Mouse (Mus musculus) WW6 (cell line): ENCODE data around the gene Sh3bp5.

ENCODE experiments used
- DNase-seq: peaks from one replicate; pipeline ENCODE4 v3.0.0-alpha.2; 2013; ENCODE audit warnings: low read depth, low spot score

Gene Sh3bp5

GRCm38 (mm10) chr14:31433851-31434360, 2.0 kb downstream of the Sh3bp5 start:
- DNase-seq = no peak

DNA sequence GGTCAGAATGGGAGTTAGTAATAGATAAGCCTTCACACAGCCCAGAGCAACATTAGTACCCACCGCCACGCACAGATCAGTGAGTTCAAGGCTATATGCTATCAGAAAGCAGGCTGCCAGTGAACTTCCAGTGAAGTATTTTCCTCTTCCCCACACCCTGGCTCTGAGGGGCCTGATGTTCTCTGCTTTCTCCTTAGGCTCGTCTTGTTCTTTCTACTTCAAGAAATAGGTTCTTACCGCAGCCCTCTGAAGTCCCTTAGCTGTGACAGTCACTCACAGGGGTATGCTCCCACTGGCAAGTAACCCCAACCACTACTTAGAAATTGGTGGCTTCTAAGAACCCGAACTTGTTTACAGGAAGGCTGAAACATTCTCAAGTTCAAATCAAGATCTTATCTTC, 2.8 kb downstream of the Sh3bp5 start:
- DNase-seq = no peak

DNA sequence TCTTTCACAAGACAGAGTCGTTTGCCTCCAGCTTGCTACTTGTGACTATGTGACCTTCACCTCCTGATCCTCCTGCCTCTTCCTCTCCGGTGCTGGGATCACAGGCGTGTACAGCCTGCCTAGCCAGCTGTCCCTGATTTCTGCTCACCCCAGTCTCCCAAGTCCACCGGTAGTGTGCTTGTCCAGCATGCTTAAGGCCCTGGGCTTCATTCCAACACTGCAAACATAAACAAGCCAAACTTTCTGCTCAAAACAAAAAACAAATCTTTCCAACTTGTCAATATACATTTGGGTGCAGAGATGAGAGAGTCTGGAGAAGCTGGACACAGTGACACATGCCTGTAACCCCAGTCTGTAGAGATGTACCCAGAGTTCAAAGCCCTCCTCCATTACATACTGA, 3.5 kb downstream of the Sh3bp5 start:
- DNase-seq = no peak

- DNase-seq = no peak
Measured at GRCm38 (mm10) chr14:31431789-31432330, 4.0 kb downstream of the Sh3bp5 start.

DNA sequence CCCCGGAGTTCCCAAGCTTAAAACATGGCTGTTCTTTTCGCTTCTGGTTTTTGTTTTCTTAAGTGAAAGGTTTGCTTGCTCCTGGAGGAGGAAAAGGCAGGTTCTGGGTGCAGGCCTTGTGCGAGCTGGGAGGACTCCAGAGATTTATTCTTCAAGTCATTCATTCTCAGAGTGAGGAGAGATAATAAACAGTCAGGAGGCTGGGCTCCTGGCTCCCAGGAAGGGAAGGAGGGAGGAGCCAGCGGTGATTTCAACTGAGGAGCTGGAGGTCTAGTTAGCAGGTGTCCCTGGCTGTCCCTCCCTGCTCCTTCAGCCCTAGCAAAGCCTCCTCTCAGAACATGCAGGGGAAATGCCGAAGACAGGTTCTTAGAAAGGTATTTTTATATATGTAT, 6.9 kb downstream of the Sh3bp5 start:
- DNase-seq = no peak

DNA sequence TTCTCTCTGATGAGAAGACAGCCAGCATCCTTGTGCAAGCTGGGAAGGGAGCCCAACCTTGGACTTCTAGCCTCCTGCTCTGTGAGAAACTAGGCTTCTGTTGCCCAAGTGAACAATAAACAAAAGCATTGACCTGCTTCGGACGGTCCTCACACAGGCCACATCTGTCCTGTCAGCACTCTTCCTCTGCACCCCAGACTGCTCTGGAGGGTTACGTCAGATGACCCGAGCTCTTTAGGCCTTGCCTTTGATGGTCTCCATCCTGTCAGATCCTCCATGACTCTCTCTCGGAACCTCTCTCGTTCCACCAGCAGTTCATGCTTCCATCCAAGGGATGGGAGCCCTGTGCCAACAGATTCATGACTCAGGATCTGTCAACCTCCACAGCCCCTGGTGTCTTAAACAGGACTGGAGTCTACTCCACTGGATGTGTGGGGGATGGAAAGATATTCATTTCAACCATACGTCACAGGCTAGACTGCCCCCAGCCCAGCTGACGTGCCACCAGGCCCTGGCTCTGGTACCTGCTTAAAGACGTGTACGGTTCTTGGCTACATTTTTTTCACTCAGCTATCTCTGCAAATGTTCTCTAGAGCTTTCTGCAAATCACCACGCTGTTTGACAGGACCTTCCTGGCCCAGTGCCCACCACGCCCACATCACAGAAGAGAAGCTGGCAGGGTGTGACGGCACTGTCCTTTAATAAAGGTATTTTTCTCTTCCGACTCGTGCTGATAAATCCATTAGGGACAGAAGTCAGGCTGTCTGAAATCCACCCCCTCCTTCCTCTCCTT, 7.5 kb downstream of the Sh3bp5 start:
- no peak for DNase-seq

DNA sequence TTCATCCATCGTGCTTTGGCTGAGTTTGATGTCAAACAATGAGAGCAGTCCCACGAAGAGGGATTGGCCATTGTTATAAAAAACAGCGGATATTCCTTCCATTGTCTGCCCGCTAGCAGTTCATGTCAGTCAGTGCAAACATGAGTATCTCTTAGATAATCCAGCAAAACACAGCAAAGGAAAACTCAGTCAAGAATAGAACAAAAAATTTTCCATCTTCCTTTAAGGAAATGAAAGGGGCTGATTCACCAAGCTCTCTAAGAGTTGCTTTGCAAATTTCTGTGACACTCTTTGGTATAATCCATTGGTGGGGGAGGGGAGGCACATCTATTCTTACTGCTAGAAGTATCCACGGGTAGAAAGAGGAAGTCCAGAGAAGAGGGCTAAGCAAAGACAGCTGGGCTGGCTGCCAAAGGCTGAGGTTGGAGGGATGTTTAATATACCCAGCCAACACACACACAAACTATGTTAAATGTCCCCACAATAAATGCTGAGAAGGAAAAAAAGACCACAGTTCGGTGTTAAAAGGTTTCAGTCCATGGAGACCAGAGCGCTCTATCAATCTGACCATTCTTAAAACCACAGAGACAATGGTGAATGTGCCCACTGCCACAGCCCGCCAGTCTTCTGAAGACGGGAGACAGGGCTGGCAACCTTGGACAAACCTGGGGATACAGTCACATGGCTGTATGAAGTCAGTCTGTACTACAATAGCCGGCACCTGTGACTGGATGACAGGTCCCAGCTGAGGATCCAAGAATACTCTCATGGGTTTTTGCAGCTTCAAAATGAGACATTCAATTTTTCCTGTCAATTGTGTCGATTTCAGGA, 12.7 kb downstream of the Sh3bp5 start:
- DNase-seq = no peak

DNA sequence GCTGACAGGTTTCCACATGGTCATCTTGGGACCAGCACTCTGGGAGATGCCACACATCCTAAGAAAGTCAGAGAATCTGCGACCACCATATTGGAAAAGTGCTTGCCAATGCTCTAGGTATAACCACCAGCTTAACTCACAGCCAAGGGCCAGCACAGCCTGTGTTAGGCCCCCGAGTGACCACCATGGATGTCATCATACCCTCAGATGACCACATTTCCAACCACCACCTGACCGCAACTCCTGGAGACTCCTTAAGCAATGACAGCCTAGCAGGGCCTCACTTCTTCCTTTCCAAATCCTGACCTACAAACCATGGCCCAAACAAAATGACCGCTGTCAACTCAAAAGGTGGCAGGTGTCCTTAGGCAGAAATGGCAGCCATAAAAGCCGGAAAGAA, 13.5 kb downstream of the Sh3bp5 start:
- DNase-seq = no peak

- no peak for DNase-seq
Measured at GRCm38 (mm10) chr14:31421509-31422295, 14.2 kb downstream of the Sh3bp5 start.

- no peak for DNase-seq
Measured at GRCm38 (mm10) chr14:31420985-31421384, 14.9 kb downstream of the Sh3bp5 start.

DNA sequence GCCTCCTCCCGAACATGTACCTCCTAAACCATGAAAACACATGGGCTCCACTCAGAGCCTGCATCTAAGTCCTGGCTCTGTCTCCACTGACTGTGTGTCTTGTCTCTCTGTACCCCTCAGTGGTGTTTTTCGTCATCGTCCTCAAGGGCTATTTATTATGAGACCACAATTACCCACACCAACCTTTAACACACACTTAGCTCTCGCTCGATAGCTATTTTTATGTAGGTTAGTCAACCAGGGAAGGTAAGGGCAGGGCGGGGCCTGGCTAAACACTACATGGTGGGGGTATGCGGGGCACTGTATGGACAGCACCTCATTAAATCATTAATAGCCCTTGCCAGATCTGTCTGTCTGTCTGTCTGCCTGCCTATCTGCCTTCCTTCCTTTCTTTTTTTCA, 15.3 kb downstream of the Sh3bp5 start:
- DNase-seq = no peak

- no peak for DNase-seq
Measured at GRCm38 (mm10) chr14:31420135-31420534, 15.7 kb downstream of the Sh3bp5 start.

- DNase-seq = no peak
Measured at GRCm38 (mm10) chr14:31419279-31419678, 16.6 kb downstream of the Sh3bp5 start.

DNA sequence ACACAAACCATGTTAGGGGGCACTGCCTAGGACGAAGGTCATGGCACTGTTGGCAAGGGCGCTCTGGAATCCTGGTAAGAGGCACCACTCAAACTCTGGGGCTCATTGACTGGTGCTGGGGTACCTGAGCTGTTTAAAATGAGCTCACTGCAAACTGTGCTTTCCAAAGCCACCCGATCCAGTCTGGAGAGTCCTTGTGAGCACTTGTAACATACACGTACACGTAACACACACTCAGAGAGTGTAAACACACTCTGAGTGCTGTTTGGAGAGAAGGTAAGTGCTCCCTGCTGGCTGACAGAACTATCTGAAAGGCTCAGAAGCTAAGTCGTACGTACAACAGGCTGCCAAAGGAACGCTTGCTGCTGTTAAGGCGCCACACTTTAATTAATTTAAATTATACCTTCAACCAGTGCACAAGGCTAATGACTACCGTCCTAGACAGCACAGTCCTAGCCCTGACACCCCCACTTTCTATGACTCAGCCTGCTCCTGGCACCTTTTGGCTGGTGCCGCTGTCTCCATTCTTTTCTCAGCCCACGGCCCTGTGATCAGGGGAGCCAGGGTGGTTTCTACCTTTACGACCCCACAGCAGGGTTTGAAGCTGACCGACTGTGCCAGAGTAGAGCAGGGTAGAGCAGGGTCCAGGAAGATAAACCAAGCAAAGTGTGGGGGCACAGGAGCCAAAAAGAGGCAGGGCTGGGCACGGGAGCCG, 18.9 kb downstream of the Sh3bp5 start:
- no peak for DNase-seq

DNA sequence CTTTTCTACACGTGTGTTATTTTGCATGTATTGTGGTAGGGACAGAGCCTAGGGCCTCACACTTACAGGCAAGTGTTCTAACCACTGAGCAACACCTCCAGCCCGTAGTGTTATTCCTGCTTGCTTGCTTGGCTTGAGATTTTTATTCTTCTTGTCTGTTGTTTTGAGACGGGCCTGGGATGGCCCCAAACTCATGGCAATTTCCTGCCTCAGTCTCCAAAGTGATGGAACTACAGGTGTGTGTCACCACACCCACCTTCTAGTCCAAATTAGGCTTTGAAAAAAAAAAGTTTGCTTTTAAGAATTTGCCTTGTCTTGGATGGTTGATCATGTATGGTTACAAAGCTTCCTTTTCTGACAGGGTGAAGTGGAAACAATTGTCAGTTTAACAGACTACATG, 19.5 kb downstream of the Sh3bp5 start:
- DNase-seq = no peak

DNA sequence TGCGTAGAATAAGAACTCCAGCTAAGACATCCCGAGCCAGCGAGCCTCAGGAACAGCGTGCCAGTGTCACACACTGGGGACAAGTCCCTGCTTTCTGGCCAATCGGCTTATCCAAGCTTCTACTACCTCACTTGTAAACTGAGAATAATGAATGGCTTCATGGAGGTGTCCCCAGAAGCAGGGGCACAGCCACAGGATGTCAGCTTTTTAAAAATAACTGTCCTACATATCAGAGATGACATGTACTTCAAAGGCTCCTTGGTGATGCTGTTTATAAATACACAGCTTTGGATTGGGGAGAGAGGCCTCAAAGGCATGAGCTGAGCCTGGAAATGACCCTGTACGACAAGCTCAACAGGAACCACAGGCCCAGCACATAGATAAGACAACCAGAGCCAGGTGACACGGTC, 20.9 kb downstream of the Sh3bp5 start:
- no peak for DNase-seq

DNA sequence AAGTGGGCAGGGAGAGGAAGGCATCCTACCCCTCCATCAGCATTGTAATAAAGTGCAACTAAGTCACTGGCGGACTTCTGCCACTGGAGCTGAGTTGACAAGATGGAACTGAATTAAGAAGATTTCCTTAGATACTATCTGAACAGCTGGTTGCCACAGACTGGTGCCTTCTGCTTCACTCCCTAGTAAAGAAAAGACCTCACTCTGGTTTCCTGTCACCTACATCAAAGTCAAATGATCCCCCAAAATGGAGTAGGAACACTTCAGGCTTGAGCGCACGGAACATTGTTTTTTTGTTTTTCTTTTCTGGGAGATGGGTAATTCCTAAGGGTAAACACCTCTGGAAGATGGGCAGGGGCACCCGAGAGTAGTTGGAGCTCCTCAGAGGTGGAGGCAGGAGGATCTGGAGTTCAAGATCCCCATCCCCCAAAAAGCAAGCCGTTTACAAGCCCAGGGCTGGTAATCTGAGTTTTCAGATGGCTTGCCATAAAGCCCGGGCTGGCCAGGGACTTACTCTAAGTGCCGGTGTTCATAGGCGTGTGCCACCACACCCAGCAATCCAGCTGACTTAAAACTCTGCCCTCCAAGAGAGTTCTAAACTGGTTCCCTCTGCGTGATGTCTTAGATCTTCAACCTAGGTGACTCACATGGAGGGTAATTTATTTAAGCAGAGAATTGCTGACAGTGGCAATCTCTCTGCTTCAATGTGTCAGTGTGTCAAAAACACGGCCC, 21.5 kb downstream of the Sh3bp5 start:
- no peak for DNase-seq

DNA sequence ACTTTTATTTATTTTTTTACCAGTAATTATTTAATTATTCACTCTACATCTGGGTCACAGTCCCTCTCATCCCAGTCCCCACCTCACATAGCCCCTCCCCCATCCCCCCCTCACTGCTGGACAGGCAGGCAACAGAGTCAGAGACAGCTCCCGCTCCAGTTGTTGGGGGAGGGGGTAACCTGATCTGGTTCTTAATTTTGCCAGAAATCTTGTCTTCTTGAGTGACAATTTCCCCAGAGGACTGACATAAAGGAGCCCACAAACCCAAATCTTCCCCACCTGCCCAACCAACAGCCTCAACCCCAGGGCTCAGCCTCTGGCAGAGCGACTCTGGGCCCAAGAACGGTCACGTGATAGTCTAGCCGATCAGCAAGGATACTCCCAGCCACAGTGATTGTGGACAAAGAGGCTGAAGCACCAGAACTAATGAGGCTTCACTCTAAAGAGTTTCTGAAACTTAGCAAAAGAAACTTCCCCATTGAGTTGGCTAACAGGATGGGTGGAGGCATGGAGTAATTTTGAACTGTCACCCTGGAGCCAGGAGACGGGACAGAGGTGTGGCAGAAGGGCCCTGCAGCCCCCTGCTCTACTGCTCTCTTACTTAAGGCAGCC, 22.3 kb downstream of the Sh3bp5 start:
- no peak for DNase-seq

- DNase-seq = no peak
Measured at GRCm38 (mm10) chr14:31412651-31413056, 23.2 kb downstream of the Sh3bp5 start.

GRCm38 (mm10) chr14:31410737-31411136, 25.1 kb downstream of the Sh3bp5 start:
- no peak for DNase-seq
